11 mouse cellular contexts compared by ENCODE assay signal in the genomic region with DNA sequence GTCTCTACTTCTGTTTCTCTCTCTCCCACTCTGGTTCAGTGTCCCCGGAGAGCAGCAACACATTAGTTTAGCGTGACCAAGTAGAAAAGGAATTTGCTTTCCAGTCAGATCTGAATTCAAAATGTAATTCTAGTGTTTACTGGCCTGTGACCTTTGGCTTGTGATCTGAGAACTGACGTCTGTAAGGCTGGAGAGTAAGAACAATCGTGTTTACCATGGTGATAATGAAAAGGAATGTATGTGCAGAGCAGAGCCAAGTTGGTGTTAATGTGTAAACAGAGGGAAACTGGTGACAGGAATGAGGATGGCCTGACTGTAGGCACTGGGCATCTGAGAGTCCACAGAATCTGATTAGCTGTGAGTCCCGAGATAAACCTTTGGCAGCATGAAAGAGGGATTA. TPM values are rescaled to one million over a fixed set of nuclear protein-coding genes. Genes with fewer than 3 reads are reported as not detected.
DNase-seq lines count a peak whose midpoint lies in the region; ATAC-seq lines count a peak whose summit lies in the region.
"Had no signal": no experiment of that assay in that cellular context is flagged by ENCODE, and none has a peak within 500 bp of the region (broad histone marks: within the 10 kb centered on the region; RNA-seq: fewer than 3 reads in every experiment).

No protein-coding gene starts in this region.

- no peaks in the 10 kb centered on the region for H3K36me3 ChIP-seq in liver, embryonic 16.5 days (ENCODE audit: control insufficient read depth, insufficient read depth)
- H3K36me3 ChIP-seq in liver, embryonic 11.5 days (ENCODE audit: control insufficient read depth, insufficient read depth, low read length), result no peaks in the 10 kb centered on the region
- no peaks in the 10 kb centered on the region for H3K36me3 ChIP-seq in forebrain, embryonic 10.5 days (replicated peaks)
- H3K36me3 ChIP-seq: stomach, embryonic 15.5 days had no signal

- no peak overlapping the region for H3K4me3 ChIP-seq in liver, embryonic 16.5 days (ENCODE audit: low read depth, low read length)
- no peak overlapping the region for H3K4me3 ChIP-seq in liver, embryonic 11.5 days (ENCODE audit: low read depth, low read length)
- no peak overlapping the region for H3K4me3 ChIP-seq in forebrain, embryonic 10.5 days
- H3K4me3 ChIP-seq: stomach, embryonic 15.5 days had no signal

- H3K27me3 ChIP-seq in liver, embryonic 16.5 days (ENCODE audit: control insufficient read depth, insufficient read depth, low read depth, low read length), result no peaks in the 10 kb centered on the region
- no peaks in the 10 kb centered on the region for H3K27me3 ChIP-seq in liver, embryonic 11.5 days (replicated peaks; ENCODE audit: control insufficient read depth, insufficient read depth, low read length)
- no peaks in the 10 kb centered on the region for H3K27me3 ChIP-seq in forebrain, embryonic 10.5 days (ENCODE audit: poor library complexity, severe bottlenecking)
- H3K27me3 ChIP-seq: stomach, embryonic 15.5 days had no signal

- no peak for DNase-seq in liver, embryonic 11.5 days (ENCODE audit: low spot score)
- peak; percentile 28 for DNase-seq in embryo, embryonic 9.5 days (ENCODE audit: extremely low spot score)
- DNase-seq in kidney, postnatal 25 days, result peak; percentile 14 to 41
- DNase-seq in retina, postnatal 1 day, result peak; percentile 29
- no peak for DNase-seq in forebrain, embryonic 10.5 days (ENCODE audit: extremely low spot score, low spot score)
- DNase-seq in gastrocnemius, postnatal 4 days (ENCODE audit: low spot score in 2 of 2), result no peak
- DNase-seq: gastrocnemius, postnatal 10 days; right cerebral cortex, postnatal 25 days had no signal

- ATAC-seq in liver, embryonic 16.5 days (ENCODE audit: low read depth), result peak; percentile 61
- no peak for ATAC-seq in liver, embryonic 11.5 days (replicated peaks; ENCODE audit: low FRiP score)

- no peaks in the 10 kb centered on the region for H3K4me1 ChIP-seq in liver, embryonic 16.5 days (ENCODE audit: control insufficient read depth, low read depth, low read length)
- no peaks in the 10 kb centered on the region for H3K4me1 ChIP-seq in liver, embryonic 11.5 days (replicated peaks; ENCODE audit: control insufficient read depth, insufficient read depth, low read length)
- H3K4me1 ChIP-seq in forebrain, embryonic 10.5 days, result peaks cover 17% of the 10 kb centered on the region; the same call in 1 of the 2 replicates
- H3K4me1 ChIP-seq: stomach, embryonic 15.5 days had no signal

- H3K27ac ChIP-seq in liver, embryonic 16.5 days (ENCODE audit: low read length), result no peak overlapping the region
- no peak overlapping the region for H3K27ac ChIP-seq in liver, embryonic 11.5 days (ENCODE audit: low read depth, low read length)
- H3K27ac ChIP-seq in forebrain, embryonic 10.5 days, result no peak overlapping the region
- H3K27ac ChIP-seq: stomach, embryonic 15.5 days had no signal

- no peak overlapping the region for H3K9ac ChIP-seq in liver, embryonic 16.5 days (ENCODE audit: low read depth, low read length)
- H3K9ac ChIP-seq in liver, embryonic 11.5 days (ENCODE audit: low read depth, low read length), result no peak overlapping the region
- H3K9ac ChIP-seq: stomach, embryonic 15.5 days had no signal

- no peaks in the 10 kb centered on the region for H3K9me3 ChIP-seq in liver, embryonic 16.5 days (replicated peaks; ENCODE audit: control insufficient read depth, low read length)
- no peaks in the 10 kb centered on the region for H3K9me3 ChIP-seq in liver, embryonic 11.5 days (ENCODE audit: control insufficient read depth, low read length)
- H3K9me3 ChIP-seq in forebrain, embryonic 10.5 days, result peaks cover 6% of the 10 kb centered on the region; the same call in 1 of the 2 replicates
- H3K9me3 ChIP-seq: stomach, embryonic 15.5 days had no signal

- no peak overlapping the region for H3K4me2 ChIP-seq in liver, embryonic 16.5 days (ENCODE audit: low read depth, low read length)
- no peak overlapping the region for H3K4me2 ChIP-seq in liver, embryonic 11.5 days
- H3K4me2 ChIP-seq: stomach, embryonic 15.5 days had no signal

- 38% methylated on average over 5 of the region's 5 CpGs for WGBS in liver, embryonic 16.5 days (ENCODE audit: insufficient replicate concordance)
- WGBS in liver, embryonic 11.5 days, result 37% methylated on average over 5 of the region's 5 CpGs
- 67% methylated on average over 5 of the region's 5 CpGs for WGBS in forebrain, embryonic 10.5 days

RNA-seq across cellular contexts. Expression of gene Kcne2, which starts 57.7 kb away (rescaled TPM):
- polyA plus RNA-seq in liver, embryonic 16.5 days (2015; fragmentation: Nextera tagmentation; extraction: Ambion mirVana), result not detected in 2 replicates
- 0.26 TPM in 1 of 2 replicates, not detected in the other for polyA plus RNA-seq in liver, embryonic 11.5 days (2014; fragmentation: Nextera tagmentation; extraction: Ambion mirVana)
- polyA plus RNA-seq in forebrain, embryonic 10.5 days (2016; fragmentation: Nextera tagmentation; extraction: Ambion mirVana), result 0.16 and 0.18 TPM in 2 replicates
- not detected for total RNA-seq in gastrocnemius, postnatal 4 days (2021)
- total RNA-seq: common myeloid progenitor, adult 5-6 weeks; gastrocnemius, postnatal 10 days had no signal

Comparison
In these comparisons a context has a peak if more than half of its experiments do, and no peak if none do; other contexts are left out.
1. DNase-seq: peak in embryo, embryonic 9.5 days (single experiment), kidney, postnatal 25 days (2 of 2) and retina, postnatal 1 day (single experiment); none in liver, embryonic 11.5 days (single experiment), forebrain, embryonic 10.5 days (single experiment) and gastrocnemius, postnatal 4 days (0 of 2).